Mouse (Mus musculus) forebrain, embryonic 14.5 days (tissue): ENCODE measurements around the gene Fndc7. TPM values are rescaled to one million over a fixed set of nuclear protein-coding genes. Genes with fewer than 3 reads are reported as not detected.
A peak's percentile ranks its signal among the peaks of the same experiment; 100 is the strongest.
"Not testable (repeated sequence)": the region's sequence is repeated elsewhere in the genome, so short reads cannot be mapped to it uniquely, and the experiment has no call there.

Experiments used
- ATAC-seq: fragments of 200-750 bp; cut with Nextera tagmentation; 2 replicates; pipeline ENCODE4 v1.8.0; 2017; ENCODE audit warnings: mild to moderate bottlenecking, moderate library complexity
- DNase-seq: peaks from one replicate; pipeline ENCODE4 v3.0.0-alpha.2; 2015; ENCODE audit warnings: low spot score
- H3K27ac ChIP-seq: fragments of 300-500 bp; sonication (generic); 2 replicates; pipeline ENCODE4 v1.5.1; 2014; ENCODE audit warnings: low read depth, mild to moderate bottlenecking, control low read depth, low read length, moderate library complexity
- H3K27me3 ChIP-seq: fragments of 300-500 bp; sonication (generic); replicated peaks from 2 replicates; pipeline ENCODE4 v1.6.1; 2014; ENCODE audit warnings: low read length, control low read depth, mixed read lengths; ENCODE audit not compliant: control insufficient read depth, insufficient read depth
- H3K36me3 ChIP-seq: fragments of 300-500 bp; sonication (generic); 2 replicates; pipeline ENCODE4 v1.6.1; 2014; ENCODE audit warnings: low read length, control low read depth; ENCODE audit not compliant: control insufficient read depth, insufficient read depth
- H3K4me1 ChIP-seq: fragments of 300-500 bp; sonication (generic); 2 replicates; pipeline ENCODE4 v1.6.1; 2014; ENCODE audit warnings: antibody characterized with exemption, low read length, control low read depth; ENCODE audit not compliant: control insufficient read depth, insufficient read depth
- H3K4me2 ChIP-seq: fragments of 300-500 bp; sonication (generic); 2 replicates; pipeline ENCODE4 v1.6.1; 2014; ENCODE audit warnings: mild to moderate bottlenecking, control low read depth, low read length
- H3K4me3 ChIP-seq: fragments of 300-500 bp; sonication (generic); 2 replicates; pipeline ENCODE4 v1.5.1; 2014; ENCODE audit warnings: low read depth, low read length, control low read depth
- H3K9ac ChIP-seq: fragments of 300-500 bp; sonication (generic); 2 replicates; pipeline ENCODE4 v1.6.1; 2014; ENCODE audit warnings: mild to moderate bottlenecking, low read length, control low read depth, moderate library complexity
- H3K9me3 ChIP-seq: fragments of 300-500 bp; sonication (generic); replicated peaks from 2 replicates; pipeline ENCODE4 v1.6.1; 2016; ENCODE audit warnings: low read length, control low read depth, mixed read lengths; ENCODE audit not compliant: control insufficient read depth
- WGBS: fragments of 180-500 bp; shearing (Covaris S2); extraction: QIAGEN DNeasy Blood & Tissue Kit; methylation state at CpG from one replicate; pipeline ENCODE4 v1.1.7; 2014; 5-methylcytosine and 5-hydroxymethylcytosine counted together
- polyA plus RNA-seq: library from polyadenylated mRNA; unstranded; fragments of >200 nt; fragmentation: Nextera tagmentation; extraction: Ambion mirVana; gene quantifications from 2 replicates; pipeline ENCODE4 v1.2.1, GENCODE M21; 2014

The Fndc7 gene
- polyA plus RNA-seq, 1 experiment from 2014 or later, result not detected

- WGBS, result 95% methylated on average over 2 of the region's 2 CpGs
- H3K9me3 ChIP-seq, result no peaks in the 10 kb centered on the region
- H3K4me2 ChIP-seq, result no peak overlapping the region
- no peak overlapping the region for H3K4me3 ChIP-seq
- no peaks in the 10 kb centered on the region for H3K36me3 ChIP-seq
- no peak overlapping the region for H3K27ac ChIP-seq
- peaks cover 4% of the 10 kb centered on the region; the same call in 1 of the 2 replicates for H3K4me1 ChIP-seq
- H3K9ac ChIP-seq, result no peak overlapping the region
- no peak for ATAC-seq
- peak; percentile 15 for DNase-seq
- H3K27me3 ChIP-seq, result no peaks in the 10 kb centered on the region
These were observed 6.7 kb downstream of the Fndc7 start for GRCm38 (mm10) chr3:108883067-108883466.

- not testable (repeated sequence) for H3K27me3 ChIP-seq, H3K4me3 ChIP-seq, H3K9me3 ChIP-seq, ATAC-seq, H3K36me3 ChIP-seq, DNase-seq, H3K9ac ChIP-seq, H3K27ac ChIP-seq, H3K4me1 ChIP-seq, H3K4me2 ChIP-seq
- WGBS, result 24% methylated on average over 4 of the region's 4 CpGs
These were observed 7.9 kb downstream of the Fndc7 start for GRCm38 (mm10) chr3:108881873-108882272.

GRCm38 (mm10) chr3:108880544-108881507 is 9.0 kb downstream of the Fndc7 start:
- Histone ChIP-seq H3K9me3 (no peaks in the 10 kb centered on the region), H3K27ac (no peak overlapping the region), H3K9ac (no peak overlapping the region), H3K27me3 (no peaks in the 10 kb centered on the region), H3K4me3 (no peak overlapping the region), H3K4me1 (peaks cover 4% of the 10 kb centered on the region; the same call in 1 of the 2 replicates), H3K36me3 (no peaks in the 10 kb centered on the region), H3K4me2 (no peak overlapping the region)
- no peak for DNase-seq
- WGBS, result 85% methylated on average over 28 of the region's 28 CpGs
- no peak for ATAC-seq

GRCm38 (mm10) chr3:108879836-108880435 is 9.9 kb downstream of the Fndc7 start:
- no peaks in the 10 kb centered on the region for H3K27me3 ChIP-seq
- H3K4me1 ChIP-seq, result peaks cover 4% of the 10 kb centered on the region; the same call in 1 of the 2 replicates
- no peaks in the 10 kb centered on the region for H3K36me3 ChIP-seq
- H3K9me3 ChIP-seq, result no peaks in the 10 kb centered on the region
- ATAC-seq, result no peak
- no peak overlapping the region for H3K27ac ChIP-seq
- DNase-seq, result no peak
- no peak overlapping the region for H3K4me2 ChIP-seq
- WGBS, result 57% methylated on average over 5 of the region's 5 CpGs
- no peak overlapping the region for H3K9ac ChIP-seq
- H3K4me3 ChIP-seq, result no peak overlapping the region

GRCm38 (mm10) chr3:108879129-108879528 is 10.7 kb downstream of the Fndc7 start:
- H3K9ac ChIP-seq, result no peak overlapping the region
- DNase-seq (peak; percentile 46), ATAC-seq (peak; percentile 55; the same call in 1 of the 2 replicates)
- no peaks in the 10 kb centered on the region for H3K36me3 ChIP-seq
- no peak overlapping the region for H3K4me3 ChIP-seq
- 46% methylated on average over 2 of the region's 2 CpGs for WGBS
- no peak overlapping the region for H3K4me2 ChIP-seq
- no peak overlapping the region for H3K27ac ChIP-seq
- peaks cover 4% of the 10 kb centered on the region; the same call in 1 of the 2 replicates for H3K4me1 ChIP-seq
- H3K27me3 ChIP-seq, result no peaks in the 10 kb centered on the region
- H3K9me3 ChIP-seq, result no peaks in the 10 kb centered on the region

- H3K9me3 ChIP-seq, result no peaks in the 10 kb centered on the region; the same call in 1 of the 2 replicates
- no peak overlapping the region for H3K4me2 ChIP-seq
- ATAC-seq (no peak), DNase-seq (no peak)
- no peaks in the 10 kb centered on the region for H3K36me3 ChIP-seq
- no peak overlapping the region for H3K9ac ChIP-seq
- 86% methylated on average over 6 of the region's 6 CpGs for WGBS
- no peak overlapping the region for H3K27ac ChIP-seq
- no peaks in the 10 kb centered on the region for H3K27me3 ChIP-seq
- no peaks in the 10 kb centered on the region for H3K4me1 ChIP-seq
- no peak overlapping the region for H3K4me3 ChIP-seq
These were observed 19.2 kb downstream of the Fndc7 start for GRCm38 (mm10) chr3:108870631-108871030.

- no peaks in the 10 kb centered on the region for H3K4me1 ChIP-seq
- DNase-seq, result no peak
- no peak overlapping the region for H3K4me3 ChIP-seq
- no peak for ATAC-seq
- no peak overlapping the region for H3K4me2 ChIP-seq
- H3K27me3 ChIP-seq, result no peaks in the 10 kb centered on the region
- WGBS, result 91% methylated on average over 3 of the region's 3 CpGs
- H3K9ac ChIP-seq, result no peak overlapping the region
- H3K36me3 ChIP-seq, result no peaks in the 10 kb centered on the region
- no peaks in the 10 kb centered on the region; the same call in 1 of the 2 replicates for H3K9me3 ChIP-seq
- H3K27ac ChIP-seq, result no peak overlapping the region
These were observed 22.4 kb downstream of the Fndc7 start for GRCm38 (mm10) chr3:108867449-108867848.

GRCm38 (mm10) chr3:108865676-108866075 is 24.1 kb downstream of the Fndc7 start:
- Histone ChIP-seq H3K4me3 (no peak overlapping the region), H3K36me3 (no peaks in the 10 kb centered on the region), H3K9me3 (no peaks in the 10 kb centered on the region; the same call in 1 of the 2 replicates), H3K9ac (no peak overlapping the region), H3K4me1 (no peaks in the 10 kb centered on the region), H3K27ac (no peak overlapping the region), H3K27me3 (no peaks in the 10 kb centered on the region), H3K4me2 (no peak overlapping the region)
- DNase-seq, result no peak
- no peak for ATAC-seq
- WGBS, result 92% methylated on average over 3 of the region's 3 CpGs

GRCm38 (mm10) chr3:108865129-108865528 is 24.7 kb downstream of the Fndc7 start:
- no peak for ATAC-seq

More at GRCm38 (mm10) chr3:108865129-108865528, 24.7 kb downstream of the Fndc7 start:
- H3K4me1 ChIP-seq, result no peaks in the 10 kb centered on the region
- no peaks in the 10 kb centered on the region; the same call in 1 of the 2 replicates for H3K9me3 ChIP-seq
- no peak overlapping the region for H3K9ac ChIP-seq
- no peak overlapping the region for H3K4me3 ChIP-seq
- H3K27ac ChIP-seq, result no peak overlapping the region
- no peaks in the 10 kb centered on the region for H3K27me3 ChIP-seq
- 30% methylated on average over 3 of the region's 3 CpGs for WGBS
- no peaks in the 10 kb centered on the region for H3K36me3 ChIP-seq
- no peak overlapping the region for H3K4me2 ChIP-seq
- DNase-seq, result no peak
